Mouse (Mus musculus) layer of hippocampus, adult 8-10 months (tissue): ENCODE results near the gene Prrt4. TPM values are rescaled to one million over a fixed set of nuclear protein-coding genes. Genes with fewer than 3 reads are reported as not detected.
A peak's percentile ranks its signal among the peaks of the same experiment; 100 is the strongest.
"Not testable (repeated sequence)": the region's sequence is repeated elsewhere in the genome, so short reads cannot be mapped to it uniquely, and the experiment has no call there.

ENCODE experiments used
- DNase-seq, 2 experiments: peaks; one replicate each; pipeline ENCODE4 v3.0.0; 2022; ENCODE audit warnings: low spot score in 2 of 2
- total RNA-seq, 4 experiments: library from RNA; stranded (reverse); gene quantifications; 2 replicates each; pipeline ENCODE4 v1.2.4; 2022

The Prrt4 gene
- total RNA-seq = 1 to 10 TPM; 2.6 to 3.5 (median 3.0) TPM

DNA sequence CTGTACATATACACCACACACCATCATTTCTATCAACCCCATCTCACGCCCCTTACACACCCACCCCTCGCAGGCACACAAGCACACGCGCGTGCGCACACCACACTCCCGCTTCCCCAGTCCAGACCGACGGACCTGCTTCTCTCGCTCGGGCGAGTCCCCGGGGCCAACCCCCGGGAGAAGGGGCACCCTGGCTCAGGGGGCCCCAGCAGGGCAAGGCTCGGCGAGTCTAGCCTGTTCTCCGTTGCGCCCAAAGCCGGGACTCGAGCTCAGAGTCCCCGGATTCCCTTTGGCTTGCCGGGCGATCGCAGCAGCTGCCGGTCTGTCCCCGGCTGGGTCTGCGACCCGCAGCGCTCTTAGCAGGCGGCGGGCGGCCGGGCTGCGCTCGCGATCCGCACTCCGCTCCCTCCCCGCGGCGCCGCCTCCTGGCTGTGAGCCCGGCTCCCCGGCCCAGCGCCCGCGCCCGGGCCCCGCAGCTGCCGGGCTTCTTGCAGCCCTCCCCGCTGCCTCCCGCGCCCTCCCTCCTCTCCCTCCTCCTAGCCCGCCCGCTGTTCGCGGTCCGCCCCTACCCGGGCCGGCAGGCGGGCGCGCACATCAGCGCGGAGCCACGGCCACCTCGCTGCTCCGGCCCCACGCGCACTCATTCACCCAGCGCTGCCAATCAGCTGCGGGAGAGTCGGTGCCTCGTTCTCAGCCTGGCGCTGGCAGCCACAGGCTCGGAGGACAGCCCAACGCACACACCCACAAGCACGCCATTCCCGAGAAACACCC, at the start of gene Prrt4:
Gene Prrt4 (minus strand): TSS at position 697 of the 771 bp plus-strand sequence.
- peak; percentile 60 to 65 for DNase-seq

DNA sequence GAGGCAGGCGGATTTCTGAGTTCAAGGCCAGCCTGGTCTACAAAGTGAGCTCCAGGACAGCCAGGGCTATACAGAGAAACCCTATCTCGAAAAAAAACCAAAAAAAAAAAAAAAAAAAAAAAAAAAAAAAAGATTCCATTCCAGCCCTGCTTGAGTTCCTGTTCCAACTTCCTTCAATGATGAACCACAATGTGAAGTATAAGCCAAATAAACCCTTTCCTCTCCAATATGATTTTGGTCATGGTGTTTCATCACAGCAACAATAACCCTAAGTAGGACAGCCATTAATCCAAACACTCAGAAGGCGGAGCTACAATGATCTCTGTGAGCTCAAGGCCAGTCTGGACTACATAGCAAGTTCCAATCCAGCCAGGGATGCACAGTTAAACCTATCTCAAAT, 38.3 kb upstream of the Prrt4 start:
- not testable (repeated sequence) for DNase-seq

DNA sequence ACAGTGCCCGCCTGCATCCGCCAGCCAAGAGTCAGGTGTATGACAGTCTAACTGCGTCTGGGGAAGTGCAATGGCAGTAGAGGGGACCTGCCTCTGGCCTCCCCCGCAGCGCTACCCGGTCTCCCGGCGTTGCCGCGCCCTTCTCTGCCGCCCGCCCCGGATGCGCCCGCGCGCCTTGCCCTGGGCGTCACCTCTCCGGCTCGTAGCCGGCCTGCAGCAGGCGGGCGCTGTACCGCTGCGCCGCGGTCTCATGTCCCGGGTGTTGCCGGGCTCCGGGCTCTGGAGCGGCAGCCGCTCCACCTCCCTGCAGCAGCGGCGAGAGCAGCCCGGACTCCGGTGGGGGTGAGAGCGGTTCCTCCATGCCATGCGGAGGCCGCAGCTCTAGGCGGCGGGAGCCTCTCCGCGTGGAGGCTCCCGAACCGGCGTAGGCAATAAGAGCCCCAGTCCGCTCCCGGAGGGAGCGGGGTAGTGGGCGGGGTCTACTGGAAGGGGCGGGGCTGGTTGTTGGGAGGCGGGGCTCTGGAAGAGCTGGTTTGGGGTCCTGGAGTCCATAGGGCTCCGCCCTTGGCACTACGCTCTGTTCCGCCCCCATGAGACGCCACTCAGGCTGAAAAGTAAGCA, 36.6 kb upstream of the Prrt4 start, which contains the start of gene Impdh1:
Gene Impdh1 (minus strand): TSS at position 484 of the 621 bp plus-strand sequence.
- no peak for DNase-seq

DNA sequence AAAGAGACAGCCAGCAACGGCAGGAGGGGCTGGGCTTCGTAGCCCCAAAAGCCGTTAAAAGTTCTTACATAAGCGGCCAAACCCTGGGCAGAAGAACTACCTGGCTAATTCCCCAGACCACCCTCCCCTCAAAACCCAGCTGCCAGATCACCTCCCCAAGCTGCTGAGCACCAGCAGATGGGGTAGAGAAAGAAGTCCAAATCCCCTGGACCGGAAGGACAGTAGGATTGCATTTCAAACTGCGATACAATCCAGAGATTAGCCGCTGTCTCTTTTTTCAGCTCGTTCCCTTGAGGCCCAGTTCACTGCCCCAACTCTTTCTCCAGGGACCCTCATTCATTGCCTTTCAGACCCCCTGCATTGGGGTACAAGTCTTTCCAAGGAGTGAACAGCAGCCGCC, 35.8 kb upstream of the Prrt4 start:
- no peak for DNase-seq

DNA sequence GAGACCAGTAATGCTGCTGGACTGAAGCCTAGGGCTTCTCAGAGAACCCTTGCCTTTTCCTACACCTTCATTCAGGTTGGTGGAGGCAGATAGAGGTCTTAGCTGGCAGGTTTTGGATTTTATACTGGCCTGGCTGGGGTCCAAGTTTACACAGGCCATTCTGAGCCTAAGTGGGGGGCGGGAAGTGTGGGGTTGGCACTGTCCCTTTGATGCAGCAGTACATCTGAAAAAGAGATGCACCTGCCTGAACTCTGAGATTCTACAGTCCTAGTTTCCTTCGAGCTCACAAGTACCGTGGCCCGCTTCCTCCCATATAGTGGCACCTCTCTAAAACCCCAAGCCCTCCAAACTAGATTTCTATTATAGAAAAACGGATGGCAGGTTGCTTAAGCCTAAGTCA, 35.4 kb upstream of the Prrt4 start:
- DNase-seq = no peak

DNA sequence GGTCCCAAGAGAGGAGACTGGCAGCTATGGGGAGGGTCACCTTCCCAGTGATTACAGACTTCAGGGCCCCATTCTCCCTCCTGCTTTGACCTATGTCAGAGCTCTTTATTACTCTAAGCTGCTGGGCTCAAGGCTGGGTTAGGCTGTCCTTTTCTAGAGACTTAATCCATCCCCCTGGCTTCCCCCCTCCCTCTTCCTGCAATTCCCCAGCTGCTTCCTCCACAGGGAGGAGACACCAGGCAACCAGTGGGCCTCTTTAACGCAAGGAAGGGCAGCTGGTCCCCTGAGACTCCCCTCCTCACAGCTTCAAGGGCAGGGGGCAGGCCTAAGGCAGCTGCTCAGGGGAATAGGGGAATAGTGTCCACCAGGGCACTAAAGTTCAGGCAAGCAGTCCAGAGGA, 34.9 kb upstream of the Prrt4 start:
- no peak for DNase-seq

DNA sequence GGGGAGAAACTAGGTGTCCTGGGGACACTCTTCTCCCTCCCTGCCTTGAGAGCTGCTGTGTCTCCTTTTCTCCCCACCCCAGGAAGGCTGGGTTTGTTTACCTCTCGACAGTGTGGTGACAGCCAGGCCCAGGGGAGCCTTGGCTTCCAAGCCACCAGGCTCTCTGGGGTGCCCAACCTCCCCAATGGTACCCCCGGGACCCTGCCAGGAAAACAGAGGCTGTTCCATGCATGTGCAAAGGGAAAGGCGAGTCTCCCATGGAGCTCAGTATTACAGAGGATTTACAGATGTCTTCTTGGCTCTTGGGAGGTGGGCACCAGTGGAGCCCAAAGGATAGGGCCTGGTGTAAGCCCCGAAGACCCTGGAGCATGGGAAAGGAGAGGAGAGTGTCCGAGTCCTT, 34.1 kb upstream of the Prrt4 start:
- DNase-seq = no peak

DNA sequence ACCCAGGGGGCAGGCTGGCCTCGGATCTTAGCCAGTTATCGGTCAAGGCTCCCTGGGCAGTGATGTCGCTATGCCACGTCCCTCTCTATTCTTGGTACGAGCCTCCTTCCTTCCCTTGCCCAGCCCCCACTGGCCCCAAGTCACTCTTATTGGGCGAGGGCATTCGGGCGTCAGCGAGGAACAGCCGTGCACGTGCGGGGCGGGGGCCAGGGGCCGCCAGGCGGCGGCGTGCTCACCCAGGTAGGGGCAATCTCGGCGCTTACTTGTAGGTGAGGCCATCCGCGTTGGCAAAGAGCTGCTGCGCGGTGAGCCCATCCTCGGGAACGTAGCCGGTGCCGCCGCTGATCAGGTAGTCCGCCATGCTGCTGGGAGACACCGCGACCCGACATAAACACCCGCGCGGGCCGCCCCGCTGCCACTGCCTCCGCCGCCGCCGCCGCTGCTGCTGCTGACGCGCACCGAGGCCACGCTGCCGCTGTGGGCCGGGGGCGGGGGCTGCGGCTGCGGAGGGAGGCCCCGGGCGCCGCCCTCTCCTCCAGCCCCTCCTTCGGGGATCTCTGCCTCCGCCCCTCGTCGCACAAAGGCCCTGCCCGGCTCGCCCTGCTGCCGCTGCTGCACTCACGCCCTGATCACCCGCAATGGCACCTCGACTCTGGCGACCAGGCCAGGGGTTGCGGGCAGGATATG, 32.6 kb upstream of the Prrt4 start:
- DNase-seq = peak in 1 of 2 experiments; percentile 56

DNA sequence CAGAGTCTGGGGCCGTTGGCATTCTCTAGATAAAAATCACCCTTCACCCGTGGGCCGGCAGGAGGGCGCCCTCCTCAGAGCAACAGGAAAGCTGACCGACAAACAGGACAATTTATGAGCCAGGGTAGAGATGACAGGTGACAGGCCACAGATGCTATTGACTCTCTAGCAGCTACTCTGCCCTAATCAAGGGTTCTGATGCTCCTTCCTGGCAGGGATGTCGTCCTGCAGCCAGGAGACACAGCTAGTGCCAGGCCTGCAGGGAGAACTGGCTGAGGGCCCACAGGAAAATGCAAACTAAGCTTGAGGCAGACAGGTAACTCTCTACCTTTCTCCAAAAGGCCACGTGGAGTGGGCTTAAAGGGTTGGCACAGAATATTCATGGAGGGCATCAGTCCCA, 31.8 kb upstream of the Prrt4 start:
- DNase-seq = no peak

DNA sequence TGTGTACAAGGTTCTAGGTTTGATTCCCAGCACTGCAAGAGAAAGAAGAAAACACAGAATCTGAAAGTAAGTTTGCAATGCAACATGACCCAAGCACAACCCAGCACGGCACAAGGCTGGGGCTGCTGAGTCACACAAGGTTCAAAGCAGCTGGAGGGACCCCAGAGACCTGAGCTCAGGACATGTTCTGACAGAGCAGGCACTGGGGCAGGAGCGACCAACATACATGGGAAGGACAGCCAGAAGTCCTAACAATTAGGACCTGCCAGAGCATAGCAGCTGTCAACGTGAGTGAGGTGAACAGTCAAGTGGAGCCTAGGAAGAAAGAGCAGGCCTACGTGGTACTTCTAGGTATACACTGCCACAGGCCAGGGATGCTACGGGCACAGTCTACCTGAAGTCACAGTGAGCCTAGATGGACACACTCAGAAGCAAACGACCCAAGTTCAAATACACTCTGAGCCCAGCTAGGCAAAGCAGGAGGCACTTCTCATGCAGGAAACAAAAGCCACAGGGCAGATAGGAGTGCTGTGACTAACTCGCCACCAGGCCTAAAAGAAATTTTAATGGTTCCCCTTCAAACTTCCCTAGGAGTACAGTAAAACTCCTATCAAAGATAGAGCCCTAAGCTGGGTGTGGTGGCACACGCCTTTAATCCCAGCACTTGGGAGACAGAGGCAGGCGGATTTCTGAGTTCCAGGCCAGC, 31.0 kb upstream of the Prrt4 start:
- DNase-seq = no peak

DNA sequence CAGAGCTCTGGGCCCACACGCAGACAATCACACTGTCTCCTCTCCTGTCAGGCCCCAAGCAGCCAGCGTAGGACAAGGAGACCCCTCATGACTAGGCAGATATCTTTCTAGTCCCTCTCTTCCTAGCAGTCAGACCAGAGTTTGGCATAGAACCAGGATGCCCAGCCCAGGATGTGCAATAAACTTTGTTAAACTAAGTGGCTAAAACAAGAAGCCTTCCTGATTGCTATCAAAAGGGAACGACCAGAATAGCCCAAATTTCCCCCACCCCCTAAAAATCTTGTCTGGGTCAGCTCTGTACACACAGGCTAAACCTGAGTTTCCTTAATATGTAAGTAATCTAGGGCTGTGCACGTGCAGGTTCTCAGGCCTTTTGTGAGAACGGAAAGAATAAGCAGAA, 28.8 kb upstream of the Prrt4 start:
- DNase-seq = no peak

DNA sequence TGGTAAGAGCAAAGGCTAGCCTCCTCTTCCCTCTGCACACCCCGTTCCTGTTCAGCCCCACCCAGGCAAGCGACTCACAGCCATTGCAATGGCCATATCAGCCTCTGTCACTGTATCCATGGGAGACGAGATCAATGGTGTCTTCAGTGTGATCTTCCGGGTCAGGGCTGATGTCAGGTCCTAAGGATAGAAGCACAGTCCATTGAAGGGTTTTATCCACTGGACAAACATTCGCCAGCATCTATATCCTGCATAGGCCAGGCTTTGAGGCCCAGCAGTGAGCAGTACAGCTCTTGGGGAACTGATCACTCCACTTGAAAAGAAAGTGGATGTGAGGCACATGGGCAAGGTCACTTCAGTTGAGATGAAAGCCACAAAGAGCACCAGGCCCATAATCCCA, 27.6 kb upstream of the Prrt4 start:
- no peak for DNase-seq

DNA sequence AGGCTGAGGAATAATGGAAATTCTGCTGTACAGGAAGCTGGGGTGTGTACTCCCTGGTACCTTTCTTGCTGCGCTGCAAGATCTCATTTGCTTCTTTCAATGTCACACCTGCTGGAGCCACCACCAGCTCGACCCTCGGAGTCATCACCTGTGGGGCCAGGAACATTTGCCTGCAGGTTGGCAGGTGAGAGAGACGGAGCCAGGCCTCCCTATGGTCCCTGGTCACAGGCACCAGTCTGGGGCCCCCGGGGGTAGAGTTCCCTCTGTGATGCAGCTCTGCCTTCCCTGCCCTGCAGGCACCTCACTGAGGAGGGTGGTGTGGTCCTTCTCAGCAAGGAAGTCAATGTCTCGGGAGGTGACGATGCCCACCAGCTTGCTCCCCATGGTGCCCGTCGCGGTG, 26.6 kb upstream of the Prrt4 start:
- DNase-seq = no peak

DNA sequence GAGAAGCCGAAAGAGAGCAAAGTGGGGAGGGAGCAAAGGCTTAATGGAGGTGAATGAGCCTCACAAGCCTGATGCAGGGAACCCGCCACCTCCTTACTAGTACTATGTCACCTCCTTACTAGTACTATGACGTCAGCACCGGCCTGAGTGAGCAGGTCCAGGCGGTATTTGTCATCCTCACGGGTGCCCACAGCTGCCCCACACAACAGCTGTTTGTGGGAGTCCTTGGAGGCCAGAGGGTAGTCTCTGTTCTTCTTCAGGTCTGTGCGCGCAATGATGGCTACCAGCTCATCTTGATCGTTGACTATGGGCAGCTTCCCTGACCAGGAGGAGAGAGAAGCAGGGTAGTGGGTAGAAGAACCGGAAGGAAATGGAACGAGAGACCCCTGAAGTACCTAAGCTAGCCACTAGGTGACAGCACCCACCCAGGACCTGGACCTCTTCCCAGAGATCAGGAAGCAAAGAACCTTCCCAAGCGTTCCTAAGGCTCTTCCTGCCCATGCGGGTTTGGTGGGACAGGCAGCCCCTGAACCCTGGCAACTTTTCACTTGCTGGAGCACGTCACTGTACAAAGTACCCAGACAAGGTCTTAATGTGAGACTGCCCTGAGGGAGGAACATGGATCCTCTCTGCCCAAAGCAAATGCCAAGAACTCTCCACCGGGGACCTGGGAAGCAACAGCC, 25.7 kb upstream of the Prrt4 start:
- DNase-seq = peak in 1 of 2 experiments; percentile 42

DNA sequence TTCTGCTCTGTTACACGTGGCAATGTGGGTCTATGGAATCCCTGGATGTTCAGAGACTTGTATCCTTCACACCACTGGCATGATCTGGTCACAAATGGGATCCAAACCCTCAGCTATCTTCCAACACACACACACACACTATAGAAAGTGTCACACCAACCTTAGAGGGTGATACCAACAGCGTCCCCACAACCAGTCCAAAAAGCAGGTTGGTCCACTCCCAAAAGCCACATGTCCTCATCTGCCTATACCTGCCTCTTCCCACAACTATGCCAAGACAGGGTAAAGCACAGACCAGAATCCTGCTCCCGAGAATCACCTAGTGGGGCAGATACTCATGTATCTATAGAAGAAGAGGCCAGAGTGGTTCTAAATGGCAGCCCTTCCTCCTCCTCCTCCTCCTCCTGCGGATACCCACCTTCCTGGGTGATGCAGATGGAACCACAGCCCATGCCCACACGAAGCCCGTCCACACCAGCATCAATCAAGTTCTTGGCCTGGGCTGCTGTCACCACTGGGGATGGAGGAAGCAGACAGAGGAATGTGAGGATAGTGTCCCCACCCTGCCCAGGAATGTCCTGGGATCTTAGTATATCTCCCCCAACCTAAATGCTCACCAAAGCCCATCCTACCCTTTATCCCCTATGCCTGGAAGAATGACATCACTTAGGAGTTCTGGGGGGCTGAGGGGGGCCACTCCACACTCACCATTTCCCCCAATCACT, 24.6 kb upstream of the Prrt4 start:
- DNase-seq = no peak

DNA sequence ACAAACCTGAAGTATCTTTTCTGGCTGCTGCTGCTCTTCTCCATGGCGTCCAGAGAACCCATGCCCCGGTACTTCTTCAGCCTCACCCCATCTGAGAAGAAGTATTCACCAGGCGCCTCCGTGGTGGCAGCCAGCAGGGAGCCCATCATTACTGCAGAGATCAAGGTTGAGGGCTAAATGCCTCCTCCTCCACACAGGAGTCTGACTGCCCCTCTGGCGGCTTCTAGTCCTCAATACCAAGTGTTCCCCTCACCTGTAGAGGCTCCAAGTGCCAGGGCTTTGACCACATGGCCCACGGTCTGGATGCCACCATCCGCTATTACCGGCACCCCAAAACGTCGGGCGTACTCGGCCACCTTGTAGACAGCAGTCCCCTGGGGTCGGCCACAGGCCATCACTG, 23.7 kb upstream of the Prrt4 start:
- DNase-seq = no peak

DNA sequence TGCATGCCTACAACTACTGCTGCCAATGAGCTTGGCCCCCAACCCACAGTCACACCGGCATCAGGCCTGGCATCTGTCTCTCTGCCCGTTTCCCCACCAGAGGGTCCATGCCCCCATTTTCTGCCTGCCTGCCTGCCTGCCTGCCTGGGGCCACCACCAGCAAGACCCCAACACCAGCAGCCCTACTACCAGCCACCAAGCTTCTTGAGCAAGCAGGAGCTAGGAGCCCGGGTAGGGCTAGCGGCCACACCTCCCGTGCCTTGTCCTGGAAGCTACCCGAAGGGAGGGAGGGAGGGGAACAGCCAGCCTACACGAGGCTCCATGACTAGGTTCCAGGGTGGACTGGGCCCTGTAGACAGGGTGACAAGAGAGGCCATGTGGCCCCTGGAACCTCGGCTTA, 22.6 kb upstream of the Prrt4 start:
- no peak for DNase-seq

DNA sequence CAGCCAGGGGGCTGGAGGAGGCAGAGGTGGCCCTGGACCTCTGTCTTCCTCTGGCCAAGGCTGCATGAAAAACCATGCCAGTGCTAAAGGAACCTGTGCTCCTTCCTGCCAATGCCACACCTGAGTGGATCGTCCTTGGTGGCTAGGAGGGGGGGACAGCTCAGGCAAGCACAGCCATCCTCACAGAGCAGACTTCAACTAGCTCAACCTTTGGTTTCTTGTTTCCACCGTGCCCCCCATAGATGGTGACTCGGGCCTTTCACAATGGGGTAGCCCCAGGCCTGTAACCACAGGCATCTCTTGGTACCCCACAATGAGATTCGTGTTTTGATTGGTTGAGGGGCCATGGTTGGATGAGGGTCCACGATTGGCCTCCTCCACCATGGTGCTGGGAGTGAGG, 22.0 kb upstream of the Prrt4 start:
- DNase-seq = no peak

DNA sequence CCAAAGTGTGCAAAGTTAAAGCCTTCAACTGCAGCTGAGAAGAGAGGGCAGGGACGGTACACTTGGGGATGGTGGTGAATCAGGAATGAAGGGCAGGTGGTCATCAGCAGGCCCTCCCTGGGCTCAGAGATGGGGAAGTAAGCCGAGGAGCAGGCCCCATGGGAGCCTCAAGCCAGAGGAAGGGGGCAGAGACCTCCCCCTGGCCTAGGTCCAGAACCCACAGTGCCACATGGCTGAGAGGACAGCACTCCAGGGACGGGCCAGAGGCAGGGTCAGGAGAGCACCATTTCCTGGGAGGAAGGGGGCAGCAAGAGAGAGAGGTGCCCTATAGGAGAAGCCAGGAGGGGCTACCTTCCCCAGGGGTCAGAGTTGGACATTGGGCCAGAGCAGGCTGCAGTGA, 21.1 kb upstream of the Prrt4 start:
- no peak for DNase-seq

DNA sequence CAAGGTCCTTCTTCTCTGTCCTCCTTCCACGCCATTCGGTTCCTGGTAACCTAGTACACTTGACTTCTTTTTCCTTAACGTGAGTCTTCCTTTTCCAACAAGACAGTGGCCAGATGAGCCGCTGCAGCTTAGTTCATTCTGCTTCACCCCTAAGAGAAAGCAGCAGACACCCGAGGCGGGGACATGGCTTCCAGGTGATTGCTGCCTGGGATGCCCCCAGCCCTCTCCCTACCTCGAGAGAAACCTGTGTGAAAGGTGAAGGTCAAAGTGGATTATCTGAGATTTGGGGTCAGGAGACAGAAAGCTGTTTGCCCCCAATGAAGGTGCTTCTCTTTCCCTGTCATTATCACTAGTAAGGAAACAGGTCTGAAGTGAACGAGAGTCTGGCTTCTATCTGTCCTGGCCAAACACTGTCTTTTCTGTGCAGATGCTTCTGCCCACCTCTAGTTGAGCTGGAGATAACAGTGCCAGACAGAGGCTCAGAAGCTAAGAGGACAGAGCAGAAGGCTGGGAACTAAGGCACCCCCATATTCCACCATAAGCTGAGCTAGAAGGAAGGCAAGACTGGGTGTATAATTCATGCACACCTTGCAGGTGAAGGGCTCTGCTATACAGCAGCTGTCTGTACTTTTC, 20.0 kb upstream of the Prrt4 start:
- DNase-seq = no peak
